Mouse (Mus musculus) layer of hippocampus, adult 2 months (tissue): Measurements from ENCODE around the gene Hnrnpd. TPM values are rescaled to one million over a fixed set of nuclear protein-coding genes. Genes with fewer than 3 reads are reported as not detected.

ENCODE experiments used
- DNase-seq, 2 experiments: peaks; one replicate each; pipeline ENCODE4 v3.0.0; 2022; ENCODE audit warnings: low spot score in 2 of 2
- H3K27ac ChIP-seq: fragments of 200-600 bp; 2 replicates; pipeline ENCODE4 v1.8.1; 2022
- H3K4me3 ChIP-seq: fragments of 200-600 bp; 2 replicates; pipeline ENCODE4 v1.8.1; 2022; ENCODE audit warnings: mild to moderate bottlenecking
- CTCF ChIP-seq: fragments of 200-600 bp; conservative IDR thresholded peaks from 2 replicates; pipeline ENCODE4 v1.8.1; 2022; ENCODE audit warnings: antibody characterized with exemption, mild to moderate bottlenecking, moderate library complexity
- total RNA-seq, 2 experiments: library from RNA; stranded (reverse); gene quantifications; 2 replicates each; pipeline ENCODE4 v1.2.3; 2021

The Hnrnpd gene
- total RNA-seq, 2 experiments from 2014 or later: 210 to 225 TPM

GRCm38 (mm10) chr5:99941776-99942502 is 36.8 kb downstream of the Hnrnpd start:
- no peak for TF ChIP-seq CTCF
- Histone ChIP-seq H3K4me3 (no peak overlapping the region), H3K27ac (no peak overlapping the region)
- DNase-seq: no peak

DNA sequence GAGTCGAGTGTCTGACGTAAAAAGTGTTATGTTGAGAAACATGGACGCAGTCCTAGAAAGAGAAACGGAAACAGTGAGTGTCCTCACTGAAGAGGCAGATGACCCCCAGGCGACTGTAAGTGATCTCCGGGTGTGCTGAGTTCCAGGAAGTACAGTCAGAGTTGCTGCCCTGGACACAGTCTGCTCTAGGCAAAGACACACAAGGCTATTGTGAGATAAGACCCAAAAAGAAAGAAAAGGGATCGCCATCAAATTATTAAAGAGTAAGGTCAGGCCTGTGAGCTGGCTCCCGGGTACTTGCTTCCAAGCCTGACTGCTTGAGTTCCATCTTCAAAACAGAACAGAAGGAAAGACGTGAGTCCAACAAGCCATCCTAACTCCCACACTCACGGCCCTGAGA is 37.5 kb downstream of the Hnrnpd start:
- Histone ChIP-seq H3K27ac (no peak overlapping the region), H3K4me3 (no peak overlapping the region)
- TF ChIP-seq CTCF: no peak
- no peak for DNase-seq

- no peak overlapping the region for H3K4me3 ChIP-seq
- no peak for DNase-seq
- TF ChIP-seq CTCF: no peak
- no peak overlapping the region for H3K27ac ChIP-seq
Measured at GRCm38 (mm10) chr5:99939440-99939839, 39.3 kb downstream of the Hnrnpd start.

- H3K27ac ChIP-seq: no peak overlapping the region
- no peak for DNase-seq
- no peak overlapping the region for H3K4me3 ChIP-seq
- TF ChIP-seq CTCF: no peak
Measured at GRCm38 (mm10) chr5:99931910-99932309, 46.8 kb downstream of the Hnrnpd start.

DNA sequence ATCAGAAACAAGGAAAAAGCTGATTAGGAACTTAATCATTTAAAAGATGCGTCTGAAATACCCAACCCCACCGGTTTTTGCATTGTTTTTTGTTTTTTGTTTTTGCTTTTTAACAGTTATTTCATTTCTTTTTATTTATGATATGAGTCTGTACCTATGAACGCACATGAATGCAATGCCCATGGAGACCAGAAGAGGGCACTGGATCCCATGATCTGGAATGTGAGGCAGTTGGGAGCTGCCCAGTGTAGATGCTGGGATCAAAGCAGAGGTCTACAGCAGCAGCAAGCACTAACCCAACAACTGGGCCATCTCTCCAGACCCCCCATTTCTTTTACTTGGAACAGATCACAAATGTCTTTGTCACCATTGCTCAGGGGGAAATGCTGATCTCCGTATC is 50.8 kb downstream of the Hnrnpd start:
- Histone ChIP-seq H3K27ac (no peak overlapping the region), H3K4me3 (no peak overlapping the region)
- peak; percentile 72 for TF ChIP-seq CTCF
- DNase-seq: peak in 1 of 2 experiments; percentile 32

GRCm38 (mm10) chr5:99922033-99922432 is 56.7 kb downstream of the Hnrnpd start:
- no peak for TF ChIP-seq CTCF
- no peak for DNase-seq
- Histone ChIP-seq H3K4me3 (no peak overlapping the region), H3K27ac (no peak overlapping the region)

DNA sequence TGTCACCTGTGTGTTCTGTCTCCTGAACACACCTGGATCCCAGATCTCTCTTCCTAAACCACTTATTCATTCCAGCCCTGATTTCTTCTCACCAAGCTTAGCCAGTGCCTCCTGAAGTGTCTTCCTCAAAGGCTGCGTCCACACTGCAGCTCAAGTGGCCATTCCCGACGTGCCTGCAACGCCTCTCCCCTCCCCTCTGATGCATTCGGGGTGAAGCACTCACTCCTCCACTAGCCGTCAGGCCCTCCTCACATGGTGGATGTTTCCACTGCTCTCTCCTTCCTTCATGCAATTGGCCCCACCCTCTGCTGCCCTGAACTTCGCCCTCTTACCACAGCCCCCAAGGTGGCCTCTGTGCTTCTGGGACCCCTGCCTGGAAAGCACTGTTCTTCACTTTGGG is 63.2 kb downstream of the Hnrnpd start:
- no peak for TF ChIP-seq CTCF
- Histone ChIP-seq H3K4me3 (no peak overlapping the region), H3K27ac (no peak overlapping the region)
- DNase-seq: no peak

DNA sequence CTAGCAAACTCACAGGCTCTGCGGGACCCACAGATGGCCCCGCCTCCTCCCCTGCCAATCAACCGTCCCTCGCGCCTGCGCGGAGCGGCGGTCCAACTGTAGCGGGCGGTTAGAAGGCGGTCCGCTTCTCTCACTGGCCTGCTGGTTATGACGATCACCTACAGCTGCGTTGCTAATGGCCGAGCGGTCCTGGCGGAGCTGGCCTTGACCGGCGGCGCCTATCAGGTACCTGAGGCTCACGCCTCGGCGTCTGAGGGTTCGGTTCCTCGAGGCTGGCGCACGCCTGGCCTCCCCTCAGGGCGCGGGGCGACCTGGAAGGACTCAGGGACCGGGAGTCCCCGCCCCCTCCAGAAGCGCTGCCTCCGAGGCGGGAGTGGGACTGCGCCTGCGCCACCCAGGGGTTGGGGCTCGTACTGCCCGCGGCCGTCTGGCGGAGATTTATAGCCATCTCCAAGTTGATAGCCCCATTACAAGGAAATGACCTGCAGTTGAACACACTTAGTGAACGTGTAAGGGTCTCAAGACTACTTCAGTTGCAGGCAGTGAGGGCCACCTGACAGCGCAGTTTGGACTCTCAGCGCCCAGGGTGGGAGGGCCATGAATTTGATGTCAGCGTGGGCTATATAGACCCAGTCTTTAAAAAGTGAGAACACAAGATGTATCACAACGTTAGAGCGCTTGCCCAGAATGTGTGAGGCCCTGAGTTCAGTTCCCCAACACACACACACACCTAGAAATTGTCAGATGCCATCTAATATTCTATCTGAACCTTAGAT is 72.4 kb downstream of the Hnrnpd start, which contains the start of gene Vamp9:
TSS of gene Vamp9 (plus strand) at position 74 of the 776 bp plus-strand sequence.
- Histone ChIP-seq H3K4me3 (peak within 1 kb of the TSS; percentile 65), H3K27ac (peak within 1 kb of the TSS; percentile 89)
- DNase-seq: peak; percentile 95 to 97
- TF ChIP-seq CTCF: peak; percentile 79

Other genes with a start within 250 kb of the Hnrnpd start
- gene Rasgef1b, start 249.9 kb downstream of the Hnrnpd start, total RNA-seq: 10 to 100 TPM; 11.1 to 11.9 TPM
- 1 to 10 TPM; 1.4 to 1.6 TPM for gene Vamp9, start 72.7 kb downstream of the Hnrnpd start, total RNA-seq
- gene 4930524J08Rik, start 123 bp upstream of the Hnrnpd start, total RNA-seq: 1 to 10 TPM; 1.4 to 2.2 TPM
- gene Hnrnpdl, start 60.7 kb upstream of the Hnrnpd start, total RNA-seq: 100 to 1,000 TPM; 203 to 216 TPM
- 10 to 100 TPM; 50.8 to 51.9 TPM for gene Enoph1, start 61.0 kb upstream of the Hnrnpd start, total RNA-seq
- 10 to 100 TPM; 79.7 to 88.9 TPM for gene Tmem150c, start 180.9 kb upstream of the Hnrnpd start, total RNA-seq